Comparison of ENCODE assay signal across 22 mouse cellular contexts in the genomic region with DNA sequence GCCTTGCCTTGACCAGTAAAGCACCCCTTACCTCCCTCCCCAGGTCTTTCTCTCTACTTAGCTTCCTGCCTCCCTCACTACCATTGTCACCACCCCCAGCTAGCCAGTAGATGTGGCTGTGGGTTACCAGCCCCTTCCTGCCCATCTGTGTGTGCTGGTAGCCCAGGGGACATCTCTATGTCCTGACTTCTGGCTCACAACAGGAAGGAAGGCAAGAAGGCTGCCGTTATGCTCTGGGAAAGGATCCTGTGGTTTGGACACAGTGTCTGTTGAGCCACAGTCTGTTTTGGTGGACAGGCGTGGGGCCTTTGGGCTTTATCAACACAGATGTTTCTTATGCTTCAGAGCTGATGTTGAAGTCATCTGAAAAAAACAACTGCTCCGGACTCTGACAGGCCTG. TPM values are rescaled to one million over a fixed set of nuclear protein-coding genes. Genes with fewer than 3 reads are reported as not detected.
DNase-seq lines count a peak whose midpoint lies in the region; ATAC-seq and TF ChIP-seq lines count a peak whose summit lies in the region.
"Had no signal": no experiment of that assay in that cellular context is flagged by ENCODE, and none has a peak within 500 bp of the region (broad histone marks: within the 10 kb centered on the region; RNA-seq: fewer than 3 reads in every experiment).

No protein-coding gene starts in this region.

- no peaks in the 10 kb centered on the region; the same call in 1 of the 2 replicates for H3K36me3 ChIP-seq in heart, adult 2 months (ENCODE audit: control insufficient read depth, insufficient read depth, low read length)
- H3K36me3 ChIP-seq: limb, embryonic 13.5 days; midbrain, embryonic 10.5 days; neural tube, embryonic 12.5 days had no signal

- 24% methylated on average over 3 of the region's 3 CpGs for WGBS in heart, adult 2 months

- no peak for TF ChIP-seq POLR2A in heart, adult 2 months (IDR thresholded peaks at IDR 0.05; ENCODE audit: insufficient read depth, low read depth, low read length)

- no peak overlapping the region for H3K27ac ChIP-seq in heart, adult 2 months
- H3K27ac ChIP-seq: kidney, postnatal 0 days; limb, embryonic 13.5 days; neural tube, embryonic 12.5 days had no signal

- H3K79me2 ChIP-seq in heart, adult 2 months (replicated peaks; ENCODE audit: control insufficient read depth, insufficient read depth, low read length) = no peaks in the 10 kb centered on the region

- no peak overlapping the region for H3K4me3 ChIP-seq in heart, adult 2 months
- H3K4me3 ChIP-seq: erythroblast, embryonic 14.5 days; limb, embryonic 13.5 days; midbrain, embryonic 10.5 days; neural tube, embryonic 12.5 days had no signal

- peak; percentile 19 to 38 for DNase-seq in heart, adult 9 months (ENCODE audit: low spot score in 2 of 2)
- DNase-seq in heart, adult 2 months = no peak
- peak; percentile 23 for DNase-seq in liver
- no peak for DNase-seq in gastrocnemius, adult 8-10 months (ENCODE audit: low spot score in 2 of 2)
- DNase-seq in Muller cell, postnatal 12 days (ENCODE audit: inconsistent ontology term) = no peak
- DNase-seq: cerebellum, adult 8-10 months; kidney, adult 18-20 months; lung, adult 2 months; thymus, postnatal 36 days had no signal

- no peak overlapping the region for H3K9ac ChIP-seq in heart, adult 2 months (ENCODE audit: low read depth, low read length)
- H3K9ac ChIP-seq: limb, embryonic 13.5 days; neural tube, embryonic 12.5 days had no signal

- H3K4me1 ChIP-seq in heart, adult 2 months (ENCODE audit: control insufficient read depth, insufficient read depth, low read length) = peaks cover 5% of the 10 kb centered on the region; the same call in 1 of the 2 replicates
- H3K4me1 ChIP-seq: neural tube, embryonic 12.5 days had no signal

- intact Hi-C loops in heart, adult 2 months (cut with DNase I) = no loop called here

- H3K27me3 ChIP-seq in heart, adult 2 months (ENCODE audit: control insufficient read depth, insufficient read depth, low read length) = no peaks in the 10 kb centered on the region
- H3K27me3 ChIP-seq: limb, embryonic 13.5 days; neural tube, embryonic 12.5 days had no signal

- no peak for TF ChIP-seq CTCF in heart, adult 2 months (IDR thresholded peaks at IDR 0.05)

- no peak for TF ChIP-seq EP300 in heart, adult 2 months (IDR thresholded peaks at IDR 0.05; ENCODE audit: insufficient read depth, low read depth, low read length)

- peak; percentile 91 for ATAC-seq in common myeloid progenitor, adult 5-6 weeks (replicated peaks; ENCODE audit: low read depth, poor library complexity, severe bottlenecking)
- ATAC-seq in megakaryocyte progenitor cell, adult 5-6 weeks (replicated peaks; ENCODE audit: poor library complexity) = peak; percentile 92
- ATAC-seq: forebrain, embryonic 14.5 days had no signal

RNA-seq across cellular contexts. Expression of a gene that starts 7.9 kb away (rescaled TPM):
- not detected for total RNA-seq in heart, adult 2 months (2021)
- 0.41 TPM in 1 of 2 replicates, not detected in the other for polyA plus RNA-seq in heart, adult 2 months (2012; rRNA removed)
- total RNA-seq in common myeloid progenitor, adult 5-6 weeks (2017) = 8.4 and 9.8 TPM in 2 replicates
- 1.2 and 1.8 TPM in 2 replicates for total RNA-seq in megakaryocyte progenitor cell, adult 5-6 weeks (2015)
- 3.8 and 7.1 TPM in 2 replicates for total RNA-seq in megakaryocyte progenitor cell, adult 5-6 weeks (2017)
- total RNA-seq in gastrocnemius, adult 8-10 months (2022) = not detected
- total RNA-seq: adrenal gland, adult 18-20 months; gastrocnemius, postnatal 4 days; heart, postnatal 10 days had no signal
- polyA plus RNA-seq: embryonic facial prominence, embryonic 11.5 days; erythroblast, embryonic 14.5 days; kidney, postnatal 0 days; limb, embryonic 13.5 days; small intestine, adult 2 months had no signal

RNA-seq across cellular contexts. Expression of a gene that starts 29.5 kb away (rescaled TPM):
- total RNA-seq in heart, adult 2 months (2021) = 1 to 10 TPM; 1.3 to 2.5 TPM
- polyA plus RNA-seq in heart, adult 2 months (2012; rRNA removed) = 4.3 and 4.9 TPM in 2 replicates
- 144 and 156 TPM in 2 replicates for total RNA-seq in common myeloid progenitor, adult 5-6 weeks (2017)
- 106 and 111 TPM in 2 replicates for total RNA-seq in megakaryocyte progenitor cell, adult 5-6 weeks (2015)
- total RNA-seq in megakaryocyte progenitor cell, adult 5-6 weeks (2017) = 178 and 215 TPM in 2 replicates
- total RNA-seq in gastrocnemius, adult 8-10 months (2022) = under 1 TPM in 3 of 4 experiments, not detected in 1; 0.13 to 0.27 (median 0.18) TPM

RNA-seq across cellular contexts. Expression of a gene that starts 34.0 kb away (rescaled TPM):
- 1 to 10 TPM; 4.5 to 5.9 TPM for total RNA-seq in heart, adult 2 months (2021)
- 8.7 and 9.1 TPM in 2 replicates for polyA plus RNA-seq in heart, adult 2 months (2012; rRNA removed)
- total RNA-seq in common myeloid progenitor, adult 5-6 weeks (2017) = 17.5 and 24.6 TPM in 2 replicates
- total RNA-seq in megakaryocyte progenitor cell, adult 5-6 weeks (2015) = 6.3 and 7.3 TPM in 2 replicates
- 25.2 and 25.9 TPM in 2 replicates for total RNA-seq in megakaryocyte progenitor cell, adult 5-6 weeks (2017)
- 1 to 10 TPM; 7.0 to 8.9 (median 7.6) TPM for total RNA-seq in gastrocnemius, adult 8-10 months (2022)

Comparison
In these comparisons a context has a peak if more than half of its experiments do, and no peak if none do; other contexts are left out.
1. DNase-seq: peak in heart, adult 9 months (2 of 2) and liver (single experiment); none in heart, adult 2 months (0 of 2), gastrocnemius, adult 8-10 months (0 of 2) and Muller cell, postnatal 12 days (single experiment).
2. RNA of a gene that starts 29.5 kb away (total RNA-seq): 106 to 215 TPM in megakaryocyte progenitor cell, adult 5-6 weeks and 144 to 156 TPM in common myeloid progenitor, adult 5-6 weeks; 1.3 to 2.5 TPM in heart, adult 2 months and 0.13 to 0.27 TPM in gastrocnemius, adult 8-10 months; every median in the first group is over 10 times any median in the second.